Mouse (Mus musculus) forebrain, embryonic 10.5 days (tissue): ENCODE measurements at regions not wholly inside any gene's neighbourhood (a gene's known extent, or its start where the extent isn't known, plus 50 kb on each side); places are given as distances from the start of the nearest gene placed in this dataset.

Experiments
- DNase-seq: peaks from one replicate; pipeline ENCODE4 v3.0.0-alpha.2; 2017; ENCODE audit warnings: low spot score; ENCODE audit errors: extremely low spot score
- H3K27ac ChIP-seq: fragments of 300-500 bp; sonication (generic); 2 replicates; pipeline ENCODE4 v1.5.1; 2016; ENCODE audit warnings: mild to moderate bottlenecking
- H3K27me3 ChIP-seq: fragments of 300-500 bp; sonication (generic); 2 replicates; pipeline ENCODE4 v1.6.1; 2016; ENCODE audit warnings: mild to moderate bottlenecking; ENCODE audit not compliant: poor library complexity, severe bottlenecking
- H3K36me3 ChIP-seq: fragments of 300-500 bp; sonication (generic); replicated peaks from 2 replicates; pipeline ENCODE4 v1.6.1; 2016; ENCODE audit warnings: mild to moderate bottlenecking, moderate library complexity
- H3K4me1 ChIP-seq: fragments of 300-500 bp; sonication (generic); 2 replicates; pipeline ENCODE4 v1.6.1; 2016
- H3K4me3 ChIP-seq: fragments of 300-500 bp; sonication (generic); 2 replicates; pipeline ENCODE4 v1.5.1; 2016; ENCODE audit warnings: mild to moderate bottlenecking, moderate library complexity
- H3K9me3 ChIP-seq: fragments of 300-500 bp; sonication (generic); 2 replicates; pipeline ENCODE4 v1.6.1; 2016; ENCODE audit warnings: mild to moderate bottlenecking, moderate library complexity
- WGBS: fragments of 180-500 bp; shearing (Covaris S2); methylation state at CpG from one replicate; pipeline ENCODE4 v1.1.7; 2016; 5-methylcytosine and 5-hydroxymethylcytosine counted together

GRCm38 (mm10) chr14:24911621-24912020 is 424.7 kb downstream of the Rps24 start:
- Histone ChIP-seq H3K27ac (no peak overlapping the region), H3K4me1 (peaks cover 13% of the 10 kb centered on the region), H3K9me3 (no peaks in the 10 kb centered on the region), H3K27me3 (no peaks in the 10 kb centered on the region), H3K36me3 (no peaks in the 10 kb centered on the region), H3K4me3 (no peak overlapping the region)
- DNase-seq, result no peak
- WGBS, result 89% methylated on average over 6 of the region's 6 CpGs

GRCm38 (mm10) chr14:24919056-24919455 is 432.1 kb downstream of the Rps24 start:
- H3K4me1 ChIP-seq, result peaks cover 14% of the 10 kb centered on the region
- H3K27me3 ChIP-seq, result no peaks in the 10 kb centered on the region
- no peak overlapping the region for H3K4me3 ChIP-seq
- DNase-seq, result no peak
- no peaks in the 10 kb centered on the region for H3K9me3 ChIP-seq
- WGBS, result 90% methylated on average over 3 of the region's 3 CpGs
- no peak overlapping the region for H3K27ac ChIP-seq
- no peaks in the 10 kb centered on the region for H3K36me3 ChIP-seq

GRCm38 (mm10) chr14:24922006-24922405 is 435.1 kb downstream of the Rps24 start:
- no peaks in the 10 kb centered on the region for H3K9me3 ChIP-seq
- no peak overlapping the region for H3K27ac ChIP-seq
- no peaks in the 10 kb centered on the region for H3K36me3 ChIP-seq
- WGBS, result 89% methylated on average over 10 of the region's 10 CpGs
- no peak for DNase-seq
- H3K4me3 ChIP-seq, result no peak overlapping the region
- peaks cover 22% of the 10 kb centered on the region for H3K4me1 ChIP-seq
- H3K27me3 ChIP-seq, result no peaks in the 10 kb centered on the region; the same call in 1 of the 2 replicates

GRCm38 (mm10) chr14:24924561-24924960 is 437.6 kb downstream of the Rps24 start:
- Histone ChIP-seq H3K36me3 (no peaks in the 10 kb centered on the region), H3K4me3 (no peak overlapping the region), H3K4me1 (peaks cover 25% of the 10 kb centered on the region), H3K27ac (0 out of 2 replicates have a peak overlapping the region, but pooled peaks have one; percentile 37), H3K27me3 (no peaks in the 10 kb centered on the region; the same call in 1 of the 2 replicates), H3K9me3 (no peaks in the 10 kb centered on the region)
- WGBS, result 80% methylated on average over 3 of the region's 3 CpGs
- DNase-seq, result no peak

GRCm38 (mm10) chr14:24926086-24927048 is 439.4 kb downstream of the Rps24 start:
- peak overlapping the region; percentile 67 for H3K27ac ChIP-seq
- H3K4me3 ChIP-seq, result no peak overlapping the region
- peaks cover 41% of the 10 kb centered on the region for H3K4me1 ChIP-seq
- H3K27me3 ChIP-seq, result no peaks in the 10 kb centered on the region; the same call in 1 of the 2 replicates
- WGBS, result 42% methylated on average over 11 of the region's 11 CpGs
- DNase-seq, result no peak
- H3K9me3 ChIP-seq, result no peaks in the 10 kb centered on the region
- no peaks in the 10 kb centered on the region for H3K36me3 ChIP-seq

- no peaks in the 10 kb centered on the region for H3K9me3 ChIP-seq
- H3K27me3 ChIP-seq, result no peaks in the 10 kb centered on the region; the same call in 1 of the 2 replicates
- peaks cover 41% of the 10 kb centered on the region for H3K4me1 ChIP-seq
- H3K36me3 ChIP-seq, result no peaks in the 10 kb centered on the region
- no peak overlapping the region for H3K4me3 ChIP-seq
- no peak overlapping the region for H3K27ac ChIP-seq
- WGBS, result 78% methylated on average over 3 of the region's 3 CpGs
- DNase-seq, result no peak
Measured at GRCm38 (mm10) chr14:24928726-24929125, 441.8 kb downstream of the Rps24 start.

- H3K4me3 ChIP-seq, result no peak overlapping the region
- no peaks in the 10 kb centered on the region for H3K9me3 ChIP-seq
- peaks cover 31% of the 10 kb centered on the region for H3K4me1 ChIP-seq
- DNase-seq, result no peak
- WGBS, result 52% methylated on average over 7 of the region's 7 CpGs
- no peaks in the 10 kb centered on the region for H3K36me3 ChIP-seq
- H3K27ac ChIP-seq, result no peak overlapping the region
- H3K27me3 ChIP-seq, result no peaks in the 10 kb centered on the region; the same call in 1 of the 2 replicates
Measured at GRCm38 (mm10) chr14:24930251-24930650, 443.3 kb downstream of the Rps24 start.

GRCm38 (mm10) chr14:24937876-24938275 is 451.0 kb downstream of the Rps24 start:
- Histone ChIP-seq H3K9me3 (no peaks in the 10 kb centered on the region), H3K36me3 (no peaks in the 10 kb centered on the region), H3K4me1 (peaks cover 8% of the 10 kb centered on the region), H3K4me3 (no peak overlapping the region), H3K27me3 (no peaks in the 10 kb centered on the region), H3K27ac (no peak overlapping the region)
- 88% methylated on average over 2 of the region's 2 CpGs for WGBS
- DNase-seq, result no peak

GRCm38 (mm10) chr14:24939068-24939467 is 452.1 kb downstream of the Rps24 start:
- H3K4me3 ChIP-seq, result no peak overlapping the region
- H3K9me3 ChIP-seq, result no peaks in the 10 kb centered on the region
- WGBS, result 83% methylated on average over 4 of the region's 4 CpGs
- peaks cover 8% of the 10 kb centered on the region for H3K4me1 ChIP-seq
- no peaks in the 10 kb centered on the region for H3K27me3 ChIP-seq
- DNase-seq, result no peak
- no peaks in the 10 kb centered on the region for H3K36me3 ChIP-seq
- H3K27ac ChIP-seq, result peak overlapping the region; percentile 32; the same call in 1 of the 2 replicates

- H3K4me3 ChIP-seq, result no peak overlapping the region
- H3K27me3 ChIP-seq, result no peaks in the 10 kb centered on the region
- peak overlapping the region; percentile 32 for H3K27ac ChIP-seq
- H3K36me3 ChIP-seq, result no peaks in the 10 kb centered on the region
- H3K4me1 ChIP-seq, result peaks cover 8% of the 10 kb centered on the region
- WGBS, result 83% methylated on average over 9 of the region's 9 CpGs
- no peak for DNase-seq
- H3K9me3 ChIP-seq, result no peaks in the 10 kb centered on the region
Measured at GRCm38 (mm10) chr14:24939476-24940200, 452.7 kb downstream of the Rps24 start.

GRCm38 (mm10) chr14:24945716-24946115 is 458.8 kb downstream of the Rps24 start:
- Histone ChIP-seq H3K27me3 (no peaks in the 10 kb centered on the region), H3K27ac (no peak overlapping the region), H3K36me3 (no peaks in the 10 kb centered on the region), H3K4me3 (no peak overlapping the region), H3K9me3 (no peaks in the 10 kb centered on the region), H3K4me1 (no peaks in the 10 kb centered on the region)
- DNase-seq, result no peak
- 38% methylated on average over 2 of the region's 2 CpGs for WGBS

- Histone ChIP-seq H3K9me3 (no peaks in the 10 kb centered on the region), H3K27ac (no peak overlapping the region), H3K4me3 (no peak overlapping the region), H3K4me1 (no peaks in the 10 kb centered on the region), H3K36me3 (no peaks in the 10 kb centered on the region), H3K27me3 (no peaks in the 10 kb centered on the region)
- no peak for DNase-seq
- 84% methylated on average over 5 of the region's 5 CpGs for WGBS
Measured at GRCm38 (mm10) chr14:24947084-24947483, 460.2 kb downstream of the Rps24 start.
